Mouse (Mus musculus) brain, embryonic 14.5 days (tissue): ENCODE measurements around the gene Fiz1.

Source experiments
- CTCF ChIP-seq: fragments of 200-500 bp; IDR thresholded peaks from 2 replicates; pipeline ENCODE4 v1.5.1; 2012; ENCODE audit warnings: inconsistent platforms, mild to moderate bottlenecking, moderate library complexity, borderline replicate concordance; ENCODE audit not compliant: insufficient read depth, insufficient read length; ENCODE audit errors: extremely low read depth
- POLR2A ChIP-seq: fragments of 200-500 bp; IDR thresholded peaks from 2 replicates; pipeline ENCODE4 v1.6.1; 2012; ENCODE audit warnings: mild to moderate bottlenecking, inconsistent platforms, borderline replicate concordance; ENCODE audit not compliant: poor library complexity, insufficient read depth, insufficient read length, severe bottlenecking; ENCODE audit errors: extremely low read depth

DNA sequence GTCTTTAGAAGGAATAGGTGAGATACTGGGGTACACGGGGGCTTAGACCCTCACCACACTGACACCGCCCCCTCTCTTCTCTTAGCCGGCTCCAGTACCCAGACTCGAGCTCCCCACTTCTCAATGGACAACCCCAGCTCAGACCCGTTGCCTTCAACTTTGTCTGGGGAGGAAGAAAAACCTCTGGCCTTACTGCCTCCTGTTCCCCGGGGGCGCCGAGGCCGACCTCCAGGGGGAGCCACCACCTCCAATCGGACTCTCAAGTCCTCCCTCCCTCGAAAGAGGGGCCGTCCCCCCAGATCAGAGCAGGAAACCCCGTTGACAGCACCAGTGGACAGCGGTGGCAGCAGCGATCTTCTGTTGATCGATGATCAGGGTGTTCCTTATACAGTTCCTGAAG, 2.9 kb upstream of the Fiz1 start:
- TF ChIP-seq CTCF (peak; percentile 1; the same call in 1 of the 2 replicates), POLR2A (no peak)
